Mouse (Mus musculus) midbrain, embryonic 13.5 days (tissue): Measurements from ENCODE around the gene Echdc1. TPM values are rescaled to one million over a fixed set of nuclear protein-coding genes. Genes with fewer than 3 reads are reported as not detected.

Experiments
- ATAC-seq: fragments of 200-750 bp; cut with Nextera tagmentation; 2 replicates; pipeline ENCODE4 v1.8.0; 2017; ENCODE audit warnings: mild to moderate bottlenecking, moderate TSS enrichment, moderate library complexity
- H3K27ac ChIP-seq: fragments of 300-500 bp; sonication (generic); 2 replicates; pipeline ENCODE4 v1.5.1; 2015; ENCODE audit warnings: inconsistent platforms, mild to moderate bottlenecking, moderate library complexity
- H3K27me3 ChIP-seq: fragments of 300-500 bp; sonication (generic); 2 replicates; pipeline ENCODE4 v1.6.1; 2015; ENCODE audit warnings: mild to moderate bottlenecking, inconsistent platforms
- H3K36me3 ChIP-seq: fragments of 300-500 bp; sonication (generic); 2 replicates; pipeline ENCODE4 v1.6.1; 2015; ENCODE audit warnings: mild to moderate bottlenecking, inconsistent platforms
- H3K4me1 ChIP-seq: fragments of 300-500 bp; sonication (generic); replicated peaks from 2 replicates; pipeline ENCODE4 v1.6.1; 2015; ENCODE audit warnings: inconsistent platforms
- H3K4me2 ChIP-seq: fragments of 300-500 bp; sonication (generic); replicated peaks from 2 replicates; pipeline ENCODE4 v1.6.1; 2015; ENCODE audit warnings: moderate library complexity, mild to moderate bottlenecking, inconsistent platforms
- H3K4me3 ChIP-seq: fragments of 300-500 bp; sonication (generic); replicated peaks from 2 replicates; pipeline ENCODE4 v1.5.1; 2015; ENCODE audit warnings: mild to moderate bottlenecking, inconsistent platforms
- H3K9ac ChIP-seq: fragments of 300-500 bp; sonication (generic); replicated peaks from 2 replicates; pipeline ENCODE4 v1.6.1; 2015; ENCODE audit warnings: mild to moderate bottlenecking, inconsistent platforms
- H3K9me3 ChIP-seq: fragments of 300-500 bp; sonication (generic); 2 replicates; pipeline ENCODE4 v1.6.1; 2016; ENCODE audit warnings: mild to moderate bottlenecking, inconsistent platforms
- WGBS: fragments of 180-500 bp; shearing (Covaris S2); methylation state at CpG from one replicate; pipeline ENCODE4 v1.1.7; 2015; 5-methylcytosine and 5-hydroxymethylcytosine counted together
- polyA plus RNA-seq: library from polyadenylated mRNA; unstranded; fragments of >200 nt; fragmentation: Nextera tagmentation; extraction: Ambion mirVana; gene quantifications from 2 replicates; pipeline ENCODE4 v1.2.1, GENCODE M21; 2015

Gene Echdc1
- 21.0 and 22.1 TPM in 2 replicates for polyA plus RNA-seq

DNA sequence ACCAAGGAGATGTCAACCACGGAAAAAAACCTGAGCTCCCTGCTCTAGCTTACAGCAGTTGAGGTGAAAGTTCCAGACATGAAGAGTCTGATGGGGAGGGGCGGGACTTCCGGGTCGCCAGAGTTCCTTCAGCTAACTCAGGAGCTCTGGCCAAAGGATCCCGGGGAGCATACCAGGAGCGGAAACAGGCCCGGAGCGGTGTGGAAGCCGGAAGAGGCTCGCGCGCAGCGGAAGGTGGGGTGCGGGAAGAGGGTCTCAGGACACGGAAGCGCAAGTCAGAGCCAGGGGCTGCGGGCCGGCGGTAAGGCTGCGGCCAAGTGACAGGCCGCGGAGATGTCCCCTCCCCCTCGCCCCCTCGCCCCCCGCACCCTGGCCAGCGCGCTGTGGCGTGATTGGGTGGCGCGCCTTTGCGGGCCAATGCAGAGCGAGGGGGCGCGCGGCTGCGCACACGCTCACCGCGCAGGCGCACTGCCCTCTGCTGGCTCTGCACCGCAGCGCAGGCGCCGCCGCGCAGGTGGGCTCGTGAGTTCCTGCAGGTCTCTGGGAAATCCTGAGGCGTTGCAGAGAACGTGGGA lies at the start of gene Echdc1:
TSS of gene Echdc1 (plus strand) at position 103 of the 575 bp plus-strand sequence.
- Histone ChIP-seq H3K27me3 (no peaks in the 10 kb centered on the region), H3K36me3 (no peaks in the 10 kb centered on the region), H3K9ac (peak within 1 kb of the TSS; percentile 65), H3K4me3 (peak within 1 kb of the TSS; percentile 53), H3K4me1 (peaks cover 19% of the 10 kb centered on the region), H3K27ac (peak within 1 kb of the TSS; percentile 79), H3K4me2 (peak within 1 kb of the TSS; percentile 66), H3K9me3 (no peaks in the 10 kb centered on the region)
- under 1% methylated on average over 42 of the region's 49 CpGs for WGBS
- peak; percentile 100 for ATAC-seq

DNA sequence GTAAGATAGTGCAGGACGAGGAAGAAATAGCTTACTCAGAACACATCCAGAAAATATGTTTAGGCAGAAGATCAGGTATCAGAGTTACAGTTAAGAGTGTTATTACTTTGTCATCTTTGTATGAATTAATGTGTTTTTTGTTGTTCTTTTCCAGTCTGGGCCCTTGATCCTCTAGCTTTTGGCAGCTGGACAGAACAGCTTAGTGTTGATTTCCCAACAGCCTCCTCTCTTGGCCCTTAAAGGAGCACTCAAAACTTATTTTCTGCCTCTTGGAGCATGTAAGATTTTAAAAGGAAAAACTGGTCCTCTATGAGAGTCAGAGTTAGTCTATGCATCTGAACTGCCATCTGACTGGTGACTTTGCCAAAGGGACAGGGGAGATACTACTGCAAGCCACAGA lies 31.2 kb upstream of the Echdc1 start:
- Histone ChIP-seq H3K9me3 (no peaks in the 10 kb centered on the region), H3K36me3 (no peaks in the 10 kb centered on the region), H3K27me3 (no peaks in the 10 kb centered on the region), H3K9ac (no peak overlapping the region), H3K4me1 (no peaks in the 10 kb centered on the region), H3K27ac (no peak overlapping the region), H3K4me2 (no peak overlapping the region), H3K4me3 (no peak overlapping the region)
- 89% methylated on average over 1 of the region's 1 CpGs for WGBS
- ATAC-seq: no peak

GRCm38 (mm10) chr10:29285757-29286156 lies 27.2 kb upstream of the Echdc1 start:
- H3K27ac ChIP-seq: no peak overlapping the region
- H3K9ac ChIP-seq: no peak overlapping the region
- H3K4me2 ChIP-seq: no peak overlapping the region
- no peak overlapping the region for H3K4me3 ChIP-seq
- H3K9me3 ChIP-seq: no peaks in the 10 kb centered on the region
- no peak for ATAC-seq
- H3K4me1 ChIP-seq: no peaks in the 10 kb centered on the region
- no peaks in the 10 kb centered on the region for H3K36me3 ChIP-seq
- H3K27me3 ChIP-seq: no peaks in the 10 kb centered on the region
- WGBS: 96% methylated on average over 1 of the region's 1 CpGs

DNA sequence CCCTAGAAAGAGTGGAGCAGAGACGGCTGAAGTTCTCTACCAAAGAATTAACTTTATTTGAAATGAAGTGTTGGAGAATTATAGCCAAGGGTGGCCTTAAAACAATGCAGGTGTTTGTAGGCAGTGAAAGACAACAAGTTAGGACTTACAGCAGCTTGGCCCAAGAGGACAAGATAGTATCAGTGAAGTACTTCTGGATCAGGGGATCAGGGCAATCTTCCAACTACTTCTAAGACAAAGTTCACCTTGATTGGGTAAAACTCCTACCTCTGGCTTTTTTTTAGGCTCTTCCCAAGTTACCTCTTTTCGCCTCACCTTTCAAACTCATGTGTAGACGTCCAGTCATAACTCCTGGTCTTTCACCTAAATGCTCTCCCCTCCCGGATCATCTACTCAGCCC lies 10.7 kb upstream of the Echdc1 start:
- ATAC-seq: no peak
- 90% methylated on average over 4 of the region's 4 CpGs for WGBS
- no peak overlapping the region for H3K27ac ChIP-seq
- no peak overlapping the region for H3K9ac ChIP-seq
- no peaks in the 10 kb centered on the region for H3K36me3 ChIP-seq
- no peaks in the 10 kb centered on the region for H3K4me1 ChIP-seq
- H3K4me2 ChIP-seq: no peak overlapping the region
- H3K27me3 ChIP-seq: no peaks in the 10 kb centered on the region
- no peaks in the 10 kb centered on the region for H3K9me3 ChIP-seq
- no peak overlapping the region for H3K4me3 ChIP-seq

- Histone ChIP-seq H3K9me3 (no peaks in the 10 kb centered on the region), H3K36me3 (no peaks in the 10 kb centered on the region), H3K27me3 (no peaks in the 10 kb centered on the region), H3K4me2 (peak overlapping the region; percentile 66; the same call in 1 of the 2 replicates), H3K4me3 (no peak overlapping the region), H3K4me1 (peaks cover 19% of the 10 kb centered on the region), H3K27ac (no peak overlapping the region), H3K9ac (no peak overlapping the region; the same call in 1 of the 2 replicates)
- WGBS: 78% methylated on average over 4 of the region's 4 CpGs
- ATAC-seq: no peak
Observed at GRCm38 (mm10) chr10:29311480-29312219, 1.3 kb upstream of the Echdc1 start.

DNA sequence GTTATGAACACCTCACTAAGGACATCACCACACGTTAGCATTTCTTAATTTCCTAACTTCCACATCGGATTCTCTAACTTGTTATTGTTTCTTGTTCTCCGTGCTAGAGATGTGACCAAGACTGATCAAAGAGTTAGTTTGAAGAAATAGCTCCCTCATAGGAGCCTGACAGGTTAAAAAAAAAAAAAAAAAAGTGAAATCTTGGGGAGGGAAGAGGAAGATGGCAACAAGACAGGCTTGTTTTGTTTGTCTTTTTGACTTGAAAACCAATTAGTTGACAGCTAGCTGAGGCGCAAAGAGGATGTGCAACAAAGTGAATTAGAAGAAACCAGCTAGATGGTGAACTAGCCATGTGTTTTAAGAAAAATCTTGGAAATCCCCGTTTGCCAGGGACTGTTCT lies 939 bp downstream of the Echdc1 start:
- peak overlapping the region; percentile 66 for H3K4me2 ChIP-seq
- no peak overlapping the region for H3K27ac ChIP-seq
- WGBS: 38% methylated on average over 5 of the region's 5 CpGs
- ATAC-seq: no peak
- H3K27me3 ChIP-seq: no peaks in the 10 kb centered on the region
- no peaks in the 10 kb centered on the region for H3K36me3 ChIP-seq
- H3K4me1 ChIP-seq: peaks cover 19% of the 10 kb centered on the region
- peak overlapping the region; percentile 53 for H3K4me3 ChIP-seq
- no peaks in the 10 kb centered on the region for H3K9me3 ChIP-seq
- 0 out of 2 replicates have a peak overlapping the region, but pooled peaks have one; percentile 65 for H3K9ac ChIP-seq

DNA sequence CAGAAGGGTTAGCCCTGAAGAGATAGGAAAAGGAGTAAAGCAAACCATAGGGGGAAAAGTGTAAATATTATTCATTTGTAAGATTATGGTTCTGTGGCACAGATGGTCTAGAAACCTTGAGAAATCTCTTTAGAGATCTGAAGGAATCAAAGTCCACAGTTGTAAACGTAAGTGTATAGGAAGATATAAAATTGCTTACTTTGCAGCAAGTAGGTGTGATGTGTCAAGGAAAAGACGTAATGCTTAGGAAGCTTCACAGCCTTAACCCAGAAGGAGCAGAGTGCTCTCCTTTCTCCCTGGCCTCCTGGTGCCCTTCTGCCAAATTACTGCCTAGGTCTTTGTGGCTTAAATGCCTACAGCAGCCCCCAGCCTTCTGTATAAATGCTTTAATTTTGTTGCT lies 11.9 kb downstream of the Echdc1 start:
- ATAC-seq: no peak
- Histone ChIP-seq H3K36me3 (no peaks in the 10 kb centered on the region), H3K4me1 (no peaks in the 10 kb centered on the region), H3K9me3 (no peaks in the 10 kb centered on the region), H3K4me2 (no peak overlapping the region), H3K9ac (no peak overlapping the region), H3K27ac (no peak overlapping the region), H3K27me3 (no peaks in the 10 kb centered on the region), H3K4me3 (no peak overlapping the region)
- 93% methylated on average over 2 of the region's 2 CpGs for WGBS

GRCm38 (mm10) chr10:29333836-29334235 lies 20.9 kb downstream of the Echdc1 start:
- H3K4me2 ChIP-seq: no peak overlapping the region
- ATAC-seq: no peak
- no peak overlapping the region for H3K4me3 ChIP-seq
- no peak overlapping the region for H3K9ac ChIP-seq
- 89% methylated on average over 4 of the region's 4 CpGs for WGBS
- no peak overlapping the region for H3K27ac ChIP-seq
- H3K27me3 ChIP-seq: no peaks in the 10 kb centered on the region
- H3K9me3 ChIP-seq: no peaks in the 10 kb centered on the region
- no peaks in the 10 kb centered on the region for H3K36me3 ChIP-seq
- H3K4me1 ChIP-seq: no peaks in the 10 kb centered on the region

DNA sequence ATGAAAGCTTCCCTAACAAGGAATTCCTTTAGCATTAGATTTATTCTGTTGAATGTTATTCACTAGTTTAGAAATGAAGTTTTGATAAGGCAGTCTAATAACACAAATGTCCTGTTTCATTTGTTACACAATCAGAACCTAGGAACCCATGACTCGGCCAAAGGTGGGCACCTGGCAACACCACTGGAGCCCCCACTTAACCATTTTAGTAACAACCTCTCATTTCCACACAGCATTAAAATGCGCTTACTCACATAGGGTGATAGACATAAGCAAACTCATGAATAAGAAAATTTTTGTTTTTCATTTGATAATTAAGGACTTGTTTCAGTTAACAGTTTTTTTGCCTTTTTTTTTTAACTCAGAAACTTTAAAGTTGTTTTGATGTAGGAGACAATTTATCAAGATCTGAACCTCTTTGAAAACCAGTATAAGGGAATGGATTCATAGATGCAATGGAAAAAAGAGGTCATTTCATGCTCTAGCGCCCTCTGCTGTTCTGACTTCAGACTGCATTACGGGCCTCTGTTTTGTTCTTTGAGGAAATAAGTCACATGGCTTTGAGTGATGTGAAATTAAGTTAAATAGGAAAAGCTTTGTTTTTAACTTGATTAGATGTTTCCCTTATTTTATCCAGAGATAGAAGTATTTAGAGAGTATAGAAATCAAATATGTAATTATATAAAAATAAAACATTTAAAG lies 25.5 kb downstream of the Echdc1 start:
- peak; percentile 60; the same call in 1 of the 2 replicates for ATAC-seq
- no peaks in the 10 kb centered on the region for H3K4me1 ChIP-seq

DNA sequence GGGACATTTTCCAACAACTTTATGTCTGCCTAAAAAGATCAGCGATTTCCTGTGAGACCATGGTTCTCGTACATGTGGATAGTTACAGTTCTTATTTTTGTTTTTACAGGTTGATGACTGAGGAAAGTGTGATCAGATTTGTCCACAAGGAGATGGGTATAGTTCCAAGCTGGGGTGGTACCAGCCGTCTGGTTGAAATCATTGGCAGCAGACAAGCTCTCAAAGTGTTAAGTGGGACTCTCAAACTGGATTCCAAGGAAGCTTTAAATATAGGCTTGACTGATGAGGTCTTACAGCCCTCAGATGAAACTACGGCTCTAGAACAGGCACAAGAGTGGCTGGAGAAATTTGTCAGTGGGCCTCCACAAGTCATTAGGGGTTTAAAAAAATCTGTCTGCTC lies 31.3 kb downstream of the Echdc1 start:
- peaks cover 44% of the 10 kb centered on the region for H3K36me3 ChIP-seq
- H3K4me2 ChIP-seq: no peak overlapping the region
- H3K27ac ChIP-seq: no peak overlapping the region
- no peaks in the 10 kb centered on the region for H3K4me1 ChIP-seq
- no peak for ATAC-seq
- H3K4me3 ChIP-seq: no peak overlapping the region
- H3K9ac ChIP-seq: no peak overlapping the region
- 95% methylated on average over 4 of the region's 4 CpGs for WGBS
- H3K9me3 ChIP-seq: no peaks in the 10 kb centered on the region
- H3K27me3 ChIP-seq: no peaks in the 10 kb centered on the region

More for the DNA sequence above, 25.5 kb downstream of the Echdc1 start:
- Histone ChIP-seq H3K36me3 (peaks cover 9% of the 10 kb centered on the region), H3K9me3 (no peaks in the 10 kb centered on the region), H3K27ac (no peak overlapping the region), H3K27me3 (no peaks in the 10 kb centered on the region), H3K4me2 (no peak overlapping the region), H3K4me3 (no peak overlapping the region), H3K9ac (no peak overlapping the region)
- 50% methylated on average over 4 of the region's 4 CpGs for WGBS

DNA sequence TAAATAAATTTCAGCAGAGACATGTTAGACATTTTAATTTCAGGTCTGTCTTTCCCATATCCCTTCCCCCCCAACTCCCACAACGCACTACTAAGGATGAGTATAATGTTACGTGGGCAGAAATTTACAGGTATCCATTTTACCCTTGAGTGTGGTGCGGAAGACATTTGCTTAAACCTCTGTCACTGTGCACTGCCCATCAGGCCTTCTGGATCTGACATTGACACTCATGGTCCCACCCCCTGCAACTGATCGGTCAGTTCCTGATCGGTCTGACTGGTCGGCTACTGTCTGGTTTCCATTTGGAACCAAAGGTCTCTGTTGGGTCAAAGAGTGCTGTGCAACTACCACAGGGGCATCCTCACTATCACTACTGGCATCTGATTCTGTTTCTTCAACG lies 33.7 kb downstream of the Echdc1 start:
- H3K27me3 ChIP-seq: no peaks in the 10 kb centered on the region
- WGBS: 97% methylated on average over 7 of the region's 7 CpGs
- ATAC-seq: no peak
- H3K9me3 ChIP-seq: no peaks in the 10 kb centered on the region
- peaks cover 42% of the 10 kb centered on the region for H3K36me3 ChIP-seq
- H3K4me1 ChIP-seq: no peaks in the 10 kb centered on the region
- H3K4me3 ChIP-seq: no peak overlapping the region
- no peak overlapping the region for H3K9ac ChIP-seq
- H3K4me2 ChIP-seq: no peak overlapping the region
- no peak overlapping the region for H3K27ac ChIP-seq

GRCm38 (mm10) chr10:29351420-29351819 lies 38.5 kb downstream of the Echdc1 start:
- ATAC-seq: no peak
- Histone ChIP-seq H3K4me2 (no peak overlapping the region), H3K9ac (no peak overlapping the region), H3K4me3 (no peak overlapping the region), H3K27ac (no peak overlapping the region), H3K9me3 (no peaks in the 10 kb centered on the region), H3K27me3 (no peaks in the 10 kb centered on the region), H3K4me1 (peaks cover 25% of the 10 kb centered on the region), H3K36me3 (peaks cover 32% of the 10 kb centered on the region)
- 95% methylated on average over 2 of the region's 2 CpGs for WGBS
